In genomic region chr19:7067344-7068050, GRCm38 (mm10) we compare ENCODE assay signal across 8 mouse cellular contexts. TPM values are rescaled to one million over a fixed set of nuclear protein-coding genes. Genes with fewer than 3 reads are reported as not detected.
DNase-seq lines count a peak whose midpoint lies in the region; ATAC-seq lines count a peak whose summit lies in the region.

No protein-coding gene starts in this region.

- peak; percentile 28 for DNase-seq in cerebellum, adult 8-10 months
- DNase-seq in cerebellum, postnatal 14 days = no peak
- no peak for DNase-seq in limb, embryonic 10.5 days (ENCODE audit: low spot score)
- no peak for DNase-seq in left cerebral cortex, postnatal 4 days
- no peak for DNase-seq in lung, postnatal 10 days
- no peak for DNase-seq in spleen, adult 12 weeks (ENCODE audit: low spot score)

- H3K9ac ChIP-seq in embryonic facial prominence, embryonic 13.5 days = 0 out of 2 replicates have a peak overlapping the region, but pooled peaks have one; percentile 46
- H3K9ac ChIP-seq in midbrain, embryonic 16.5 days (ENCODE audit: low read depth, low read length) = peak overlapping the region; percentile 22; the same call in 1 of the 2 replicates

- intact Hi-C loops in left cerebral cortex, postnatal 4 days (cut with DNase I) = loop anchor here (5.0 to 10.0 kb wide), 3 partner anchors 95 to 277 kb away; partner anchors contain the start of gene Mark2

- H3K27ac ChIP-seq in embryonic facial prominence, embryonic 13.5 days = no peak overlapping the region
- 0 out of 2 replicates have a peak overlapping the region, but pooled peaks have one; percentile 68 for H3K27ac ChIP-seq in limb, embryonic 10.5 days
- H3K27ac ChIP-seq in midbrain, embryonic 16.5 days (ENCODE audit: low read length) = no peak overlapping the region

- peaks cover 52% of the 10 kb centered on the region for H3K4me1 ChIP-seq in embryonic facial prominence, embryonic 13.5 days
- H3K4me1 ChIP-seq in limb, embryonic 10.5 days = peaks cover 71% of the 10 kb centered on the region
- H3K4me1 ChIP-seq in midbrain, embryonic 16.5 days (ENCODE audit: control insufficient read depth, insufficient read depth, low read length) = peaks cover 46% of the 10 kb centered on the region

- H3K4me3 ChIP-seq in embryonic facial prominence, embryonic 13.5 days = no peak overlapping the region
- H3K4me3 ChIP-seq in limb, embryonic 10.5 days = peak overlapping the region; percentile 5; the same call in 1 of the 2 replicates
- H3K4me3 ChIP-seq in midbrain, embryonic 16.5 days (ENCODE audit: low read depth, low read length) = no peak overlapping the region

- peaks cover 29% of the 10 kb centered on the region for H3K27me3 ChIP-seq in embryonic facial prominence, embryonic 13.5 days
- H3K27me3 ChIP-seq in limb, embryonic 10.5 days (ENCODE audit: low read depth, poor library complexity, severe bottlenecking) = peaks cover 82% of the 10 kb centered on the region
- no peaks in the 10 kb centered on the region for H3K27me3 ChIP-seq in midbrain, embryonic 16.5 days (ENCODE audit: control insufficient read depth, insufficient read depth, low read depth, low read length)

- no peaks in the 10 kb centered on the region for H3K36me3 ChIP-seq in embryonic facial prominence, embryonic 13.5 days
- H3K36me3 ChIP-seq in limb, embryonic 10.5 days = no peaks in the 10 kb centered on the region; the same call in 1 of the 2 replicates
- no peaks in the 10 kb centered on the region for H3K36me3 ChIP-seq in midbrain, embryonic 16.5 days (ENCODE audit: control insufficient read depth, insufficient read depth, low read length)

- no peaks in the 10 kb centered on the region for H3K9me3 ChIP-seq in embryonic facial prominence, embryonic 13.5 days
- no peaks in the 10 kb centered on the region for H3K9me3 ChIP-seq in limb, embryonic 10.5 days (replicated peaks)
- H3K9me3 ChIP-seq in midbrain, embryonic 16.5 days (replicated peaks; ENCODE audit: control insufficient read depth, low read length, poor library complexity, severe bottlenecking) = no peaks in the 10 kb centered on the region

- no peak for ATAC-seq in embryonic facial prominence, embryonic 13.5 days (ENCODE audit: insufficient number of reproducible peaks, insufficient read depth, low FRiP score, low TSS enrichment, low read depth)
- no peak for ATAC-seq in midbrain, embryonic 16.5 days

- WGBS in embryonic facial prominence, embryonic 13.5 days = 53% methylated on average over 20 of the region's 20 CpGs
- 42% methylated on average over 20 of the region's 20 CpGs for WGBS in limb, embryonic 10.5 days
- 48% methylated on average over 20 of the region's 20 CpGs for WGBS in midbrain, embryonic 16.5 days

- H3K4me2 ChIP-seq in embryonic facial prominence, embryonic 13.5 days = no peak overlapping the region
- H3K4me2 ChIP-seq in midbrain, embryonic 16.5 days (ENCODE audit: low read length) = no peak overlapping the region

RNA-seq across cellular contexts. Expression of gene Macrod1, which starts 10.9 kb away (rescaled TPM):
- polyA plus RNA-seq in embryonic facial prominence, embryonic 13.5 days (2015; fragmentation: Nextera tagmentation; extraction: Ambion mirVana) = 7.1 and 9.0 TPM in 2 replicates
- polyA plus RNA-seq in limb, embryonic 10.5 days (2016; fragmentation: Nextera tagmentation; extraction: Ambion mirVana) = 2.8 and 4.4 TPM in 2 replicates
- polyA plus RNA-seq in midbrain, embryonic 16.5 days (2015; fragmentation: Nextera tagmentation; extraction: Ambion mirVana) = 4.4 and 5.9 TPM in 2 replicates
- total RNA-seq in left cerebral cortex, postnatal 4 days (2021) = 1 to 10 TPM; 5.5 to 6.3 TPM

RNA-seq across cellular contexts. Expression of gene Stip1, which starts 27.7 kb away (rescaled TPM):
- polyA plus RNA-seq in embryonic facial prominence, embryonic 13.5 days (2015; fragmentation: Nextera tagmentation; extraction: Ambion mirVana) = 211 and 240 TPM in 2 replicates
- polyA plus RNA-seq in limb, embryonic 10.5 days (2016; fragmentation: Nextera tagmentation; extraction: Ambion mirVana) = 455 and 483 TPM in 2 replicates
- polyA plus RNA-seq in midbrain, embryonic 16.5 days (2015; fragmentation: Nextera tagmentation; extraction: Ambion mirVana) = 204 and 211 TPM in 2 replicates
- 100 to 1,000 TPM; 127 to 130 TPM for total RNA-seq in left cerebral cortex, postnatal 4 days (2021)

RNA-seq across cellular contexts. Expression of gene Flrt1, which starts 38.0 kb away (rescaled TPM):
- polyA plus RNA-seq in embryonic facial prominence, embryonic 13.5 days (2015; fragmentation: Nextera tagmentation; extraction: Ambion mirVana) = 13.0 and 13.6 TPM in 2 replicates
- 0.54 and 1.6 TPM in 2 replicates for polyA plus RNA-seq in limb, embryonic 10.5 days (2016; fragmentation: Nextera tagmentation; extraction: Ambion mirVana)
- polyA plus RNA-seq in midbrain, embryonic 16.5 days (2015; fragmentation: Nextera tagmentation; extraction: Ambion mirVana) = 11.6 and 12.0 TPM in 2 replicates
- 10 to 100 TPM; 22.4 to 23.5 TPM for total RNA-seq in left cerebral cortex, postnatal 4 days (2021)

RNA-seq across cellular contexts. Expression of gene Fermt3, which starts 48.2 kb away (rescaled TPM):
- 6.9 and 7.9 TPM in 2 replicates for polyA plus RNA-seq in embryonic facial prominence, embryonic 13.5 days (2015; fragmentation: Nextera tagmentation; extraction: Ambion mirVana)
- 7.0 and 7.5 TPM in 2 replicates for polyA plus RNA-seq in limb, embryonic 10.5 days (2016; fragmentation: Nextera tagmentation; extraction: Ambion mirVana)
- polyA plus RNA-seq in midbrain, embryonic 16.5 days (2015; fragmentation: Nextera tagmentation; extraction: Ambion mirVana) = 3.0 and 3.5 TPM in 2 replicates
- 1 to 10 TPM; 3.2 to 3.4 TPM for total RNA-seq in left cerebral cortex, postnatal 4 days (2021)
